Comparison of ENCODE assay signal across 8 mouse cellular contexts in genomic region chr4:123588353-123589301, GRCm38 (mm10).
A peak's percentile ranks its signal among the peaks of the same experiment; 100 is the strongest.
DNase-seq lines count a peak whose midpoint lies in the region; ATAC-seq and TF ChIP-seq lines count a peak whose summit lies in the region.

No protein-coding gene starts in this region.

- no peak overlapping the region for H3K4me3 ChIP-seq in gastrocnemius, adult 2 months
- H3K4me3 ChIP-seq in G1E (ENCODE audit: low read depth, low read length): no peak overlapping the region
- H3K4me3 ChIP-seq in forebrain, embryonic 14.5 days (ENCODE audit: low read depth, low read length): no peak overlapping the region
- H3K4me3 ChIP-seq in intestine, postnatal 0 days (ENCODE audit: low read depth, low read length): no peak overlapping the region

- no peak for ATAC-seq in G1E (ENCODE audit: extremely low read depth, insufficient number of reproducible peaks, low FRiP score, poor library complexity, severe bottlenecking)
- ATAC-seq in forebrain, embryonic 14.5 days: 0 out of 2 replicates have a peak, but pooled peaks have one; percentile 21
- ATAC-seq in intestine, postnatal 0 days: peak; percentile 69
- ATAC-seq in megakaryocyte progenitor cell, adult 5-6 weeks (replicated peaks; ENCODE audit: poor library complexity): 0 out of 2 replicates have a peak, but pooled peaks have one; percentile 35

- no peak overlapping the region for H3K9ac ChIP-seq in forebrain, embryonic 14.5 days (ENCODE audit: low read length)
- H3K9ac ChIP-seq in intestine, postnatal 0 days (ENCODE audit: low read depth, low read length): no peak overlapping the region

- H3K27ac ChIP-seq in gastrocnemius, adult 2 months: peak overlapping the region; percentile 65
- peak overlapping the region; percentile 52; the same call in 1 of the 2 replicates for H3K27ac ChIP-seq in forebrain, embryonic 14.5 days (ENCODE audit: low read depth, low read length)
- no peak overlapping the region for H3K27ac ChIP-seq in intestine, postnatal 0 days (ENCODE audit: low read depth, low read length)

- H3K36me3 ChIP-seq in G1E (replicated peaks): no peaks in the 10 kb centered on the region
- no peaks in the 10 kb centered on the region for H3K36me3 ChIP-seq in forebrain, embryonic 14.5 days (ENCODE audit: control insufficient read depth, insufficient read depth, low read length)
- H3K36me3 ChIP-seq in intestine, postnatal 0 days (ENCODE audit: control insufficient read depth, insufficient read depth): no peaks in the 10 kb centered on the region

- H3K27me3 ChIP-seq in G1E (ENCODE audit: insufficient read depth, low read length): no peaks in the 10 kb centered on the region; the same call in 1 of the 2 replicates
- H3K27me3 ChIP-seq in forebrain, embryonic 14.5 days (replicated peaks; ENCODE audit: control insufficient read depth, insufficient read depth, low read length): no peaks in the 10 kb centered on the region
- no peaks in the 10 kb centered on the region for H3K27me3 ChIP-seq in intestine, postnatal 0 days (replicated peaks; ENCODE audit: control insufficient read depth, insufficient read depth, low read length)

- WGBS in forebrain, embryonic 14.5 days: 22% methylated on average over 7 of the region's 7 CpGs
- WGBS in intestine, postnatal 0 days: 33% methylated on average over 7 of the region's 7 CpGs

- peak; percentile 60 for TF ChIP-seq CTCF in gastrocnemius, adult 2 months (IDR thresholded peaks at IDR 0.05)
- 0 out of 2 replicates have a peak, but pooled peaks have one; percentile 12 for TF ChIP-seq CTCF in G1E (IDR thresholded peaks at IDR 0.05; ENCODE audit: low read depth, low read length)
- peak; percentile 60 for TF ChIP-seq CTCF in intestine, postnatal 0 days (IDR thresholded peaks at IDR 0.05; ENCODE audit: low read depth)

- H3K4me2 ChIP-seq in forebrain, embryonic 14.5 days (ENCODE audit: low read length): no peak overlapping the region
- H3K4me2 ChIP-seq in intestine, postnatal 0 days (replicated peaks; ENCODE audit: low read depth): no peak overlapping the region

- H3K9me3 ChIP-seq in G1E (replicated peaks): no peaks in the 10 kb centered on the region
- H3K9me3 ChIP-seq in forebrain, embryonic 14.5 days (replicated peaks; ENCODE audit: control insufficient read depth, low read length): no peaks in the 10 kb centered on the region
- H3K9me3 ChIP-seq in intestine, postnatal 0 days (ENCODE audit: control insufficient read depth): no peaks in the 10 kb centered on the region

- intact Hi-C loops in gastrocnemius, adult 2 months (cut with DNase I): loop anchor here (1.0 to 5.0 kb wide), 2 partner anchors 79 to 314 kb away; partner anchors contain the start of gene Mycbp

- peak; percentile 27 for DNase-seq in gastrocnemius, adult 2 months
- DNase-seq in gastrocnemius, postnatal 25 days: no peak
- no peak for DNase-seq in G1E (ENCODE audit: low spot score)
- no peak for DNase-seq in forebrain, embryonic 14.5 days (ENCODE audit: low spot score)
- no peak for DNase-seq in ovary, postnatal 36 days (ENCODE audit: low spot score)
- no peak for DNase-seq in layer of hippocampus, adult 8-10 months (ENCODE audit: low spot score in 2 of 2)

- H3K4me1 ChIP-seq in G1E (ENCODE audit: insufficient read depth, low read depth, low read length): no peaks in the 10 kb centered on the region; the same call in 1 of the 2 replicates
- peaks cover 32% of the 10 kb centered on the region for H3K4me1 ChIP-seq in forebrain, embryonic 14.5 days (ENCODE audit: control insufficient read depth, insufficient read depth, low read length)
- H3K4me1 ChIP-seq in intestine, postnatal 0 days (replicated peaks; ENCODE audit: control insufficient read depth, insufficient read depth, low read length): 0 out of 2 replicates have a peak, but pooled peaks cover 4% of the 10 kb centered on the region
